Mouse (Mus musculus): ENCODE measurements around the gene Rnaset2a. TPM values are rescaled to one million over a fixed set of nuclear protein-coding genes. Genes with fewer than 3 reads are reported as not detected.
"Not testable (repeated sequence)": the region's sequence is repeated elsewhere in the genome, so short reads cannot be mapped to it uniquely, and the experiment has no call there.

Rnaset2a gene
- polyA plus RNA-seq, 1 experiment from 2014 or later: 16.4 TPM

- H3K36me3 ChIP-seq (replicated peaks; ENCODE audit: control insufficient read depth, insufficient read depth, low read depth, low read length); H3K4me2 ChIP-seq (ENCODE audit: low read depth, low read length); DNase-seq (ENCODE audit: low spot score); H3K27me3 ChIP-seq (ENCODE audit: control insufficient read depth, insufficient read depth, low read length); ATAC-seq (replicated peaks; ENCODE audit: insufficient number of reproducible peaks, low FRiP score, low TSS enrichment, low read depth); H3K9ac ChIP-seq (replicated peaks; ENCODE audit: low read length); H3K27ac ChIP-seq (replicated peaks; ENCODE audit: low read depth, low read length); H3K4me3 ChIP-seq (ENCODE audit: low read depth, low read length); H3K4me1 ChIP-seq (ENCODE audit: control insufficient read depth, insufficient read depth, low read length); H3K9me3 ChIP-seq (replicated peaks; ENCODE audit: control insufficient read depth, low read length): not testable (repeated sequence)
- WGBS: no CpG with 5 or more reads among the region's 7 CpGs
These were observed 19.4 kb downstream of the Rnaset2a start for GRCm38 (mm10) chr17:8128326-8128993.

DNA sequence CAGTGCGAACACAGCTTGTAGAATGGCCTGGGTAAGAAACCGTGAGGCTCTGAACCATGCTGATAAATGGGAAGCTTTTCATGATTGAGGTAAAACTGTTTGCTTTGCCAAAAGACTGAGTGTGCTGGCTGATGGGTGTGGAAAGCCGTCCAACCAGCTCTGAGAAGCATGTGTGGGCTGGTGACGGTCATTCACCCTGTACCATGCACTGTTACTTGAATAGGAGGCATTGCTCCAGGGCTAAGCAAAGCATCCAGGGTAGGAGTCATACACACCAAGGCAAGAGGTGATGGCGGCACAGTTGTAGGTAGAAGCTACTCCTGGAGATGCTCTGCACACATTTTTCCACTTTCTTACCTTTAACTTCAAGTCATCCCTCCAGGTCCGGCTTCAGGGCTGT lies 23.3 kb downstream of the Rnaset2a start:
- not testable (repeated sequence) for H3K4me1 ChIP-seq (ENCODE audit: control insufficient read depth, insufficient read depth, low read length); H3K27ac ChIP-seq (replicated peaks; ENCODE audit: low read depth, low read length); H3K4me2 ChIP-seq (ENCODE audit: low read depth, low read length); H3K4me3 ChIP-seq (ENCODE audit: low read depth, low read length); H3K27me3 ChIP-seq (ENCODE audit: control insufficient read depth, insufficient read depth, low read length); H3K9ac ChIP-seq (replicated peaks; ENCODE audit: low read length); ATAC-seq (replicated peaks; ENCODE audit: insufficient number of reproducible peaks, low FRiP score, low TSS enrichment, low read depth); H3K36me3 ChIP-seq (replicated peaks; ENCODE audit: control insufficient read depth, insufficient read depth, low read depth, low read length); H3K9me3 ChIP-seq (replicated peaks; ENCODE audit: control insufficient read depth, low read length); DNase-seq (ENCODE audit: low spot score)
- WGBS: 86% methylated on average over 1 of the region's 6 CpGs

- not testable (repeated sequence) for H3K4me1 ChIP-seq (ENCODE audit: control insufficient read depth, insufficient read depth, low read length); H3K27ac ChIP-seq (replicated peaks; ENCODE audit: low read depth, low read length); H3K4me3 ChIP-seq (ENCODE audit: low read depth, low read length); H3K36me3 ChIP-seq (replicated peaks; ENCODE audit: control insufficient read depth, insufficient read depth, low read depth, low read length); H3K27me3 ChIP-seq (ENCODE audit: control insufficient read depth, insufficient read depth, low read length); H3K9ac ChIP-seq (replicated peaks; ENCODE audit: low read length); H3K4me2 ChIP-seq (ENCODE audit: low read depth, low read length); DNase-seq (ENCODE audit: low spot score); H3K9me3 ChIP-seq (replicated peaks; ENCODE audit: control insufficient read depth, low read length); ATAC-seq (replicated peaks; ENCODE audit: insufficient number of reproducible peaks, low FRiP score, low TSS enrichment, low read depth)
- WGBS: no CpG with 5 or more reads among the region's 3 CpGs
These were observed 24.9 kb downstream of the Rnaset2a start for GRCm38 (mm10) chr17:8122974-8123373.

GRCm38 (mm10) chr17:8116928-8117327 lies 31.0 kb downstream of the Rnaset2a start:
- WGBS: no CpG with 5 or more reads among the region's 6 CpGs
- H3K9ac ChIP-seq (replicated peaks; ENCODE audit: low read length); H3K27me3 ChIP-seq (ENCODE audit: control insufficient read depth, insufficient read depth, low read length); H3K9me3 ChIP-seq (replicated peaks; ENCODE audit: control insufficient read depth, low read length); H3K36me3 ChIP-seq (replicated peaks; ENCODE audit: control insufficient read depth, insufficient read depth, low read depth, low read length); H3K4me3 ChIP-seq (ENCODE audit: low read depth, low read length); DNase-seq (ENCODE audit: low spot score); H3K4me1 ChIP-seq (ENCODE audit: control insufficient read depth, insufficient read depth, low read length); H3K27ac ChIP-seq (replicated peaks; ENCODE audit: low read depth, low read length); H3K4me2 ChIP-seq (ENCODE audit: low read depth, low read length); ATAC-seq (replicated peaks; ENCODE audit: insufficient number of reproducible peaks, low FRiP score, low TSS enrichment, low read depth): not testable (repeated sequence)

GRCm38 (mm10) chr17:8116378-8116777 lies 31.5 kb downstream of the Rnaset2a start:
- WGBS: 79% methylated on average over 6 of the region's 11 CpGs
- not testable (repeated sequence) for ATAC-seq (replicated peaks; ENCODE audit: insufficient number of reproducible peaks, low FRiP score, low TSS enrichment, low read depth); H3K27me3 ChIP-seq (ENCODE audit: control insufficient read depth, insufficient read depth, low read length); H3K4me1 ChIP-seq (ENCODE audit: control insufficient read depth, insufficient read depth, low read length); H3K9me3 ChIP-seq (replicated peaks; ENCODE audit: control insufficient read depth, low read length); H3K36me3 ChIP-seq (replicated peaks; ENCODE audit: control insufficient read depth, insufficient read depth, low read depth, low read length); H3K4me3 ChIP-seq (ENCODE audit: low read depth, low read length); H3K9ac ChIP-seq (replicated peaks; ENCODE audit: low read length); DNase-seq (ENCODE audit: low spot score); H3K4me2 ChIP-seq (ENCODE audit: low read depth, low read length); H3K27ac ChIP-seq (replicated peaks; ENCODE audit: low read depth, low read length)

GRCm38 (mm10) chr17:8112199-8112598 lies 35.7 kb downstream of the Rnaset2a start:
- H3K4me3 ChIP-seq (ENCODE audit: low read depth, low read length); ATAC-seq (replicated peaks; ENCODE audit: insufficient number of reproducible peaks, low FRiP score, low TSS enrichment, low read depth): not testable (repeated sequence)
- no CpG with 5 or more reads among the region's 1 CpGs for WGBS

DNA sequence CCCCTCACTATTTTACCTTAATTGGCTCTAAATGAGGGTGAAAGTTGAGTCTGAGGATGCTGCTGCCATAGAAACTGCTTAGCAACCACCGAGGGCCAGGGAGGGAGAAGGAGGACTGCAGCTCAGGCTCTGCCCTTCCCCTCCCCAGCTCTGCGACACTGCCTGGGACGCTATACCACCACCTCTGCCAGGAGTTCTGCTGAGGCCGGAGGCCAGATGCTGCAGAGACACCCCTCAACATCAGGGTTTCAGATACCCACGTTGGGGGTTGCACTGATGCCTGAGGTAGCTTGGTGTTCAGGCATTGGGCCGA lies 46.6 kb downstream of the Rnaset2a start:
- H3K4me1 ChIP-seq (ENCODE audit: control insufficient read depth, insufficient read depth, low read length); H3K9ac ChIP-seq (replicated peaks; ENCODE audit: low read length); H3K4me2 ChIP-seq (ENCODE audit: low read depth, low read length); DNase-seq (ENCODE audit: low spot score); H3K27ac ChIP-seq (replicated peaks; ENCODE audit: low read depth, low read length); H3K27me3 ChIP-seq (ENCODE audit: control insufficient read depth, insufficient read depth, low read length); H3K9me3 ChIP-seq (replicated peaks; ENCODE audit: control insufficient read depth, low read length); H3K4me3 ChIP-seq (ENCODE audit: low read depth, low read length); H3K36me3 ChIP-seq (replicated peaks; ENCODE audit: control insufficient read depth, insufficient read depth, low read depth, low read length); ATAC-seq (replicated peaks; ENCODE audit: insufficient number of reproducible peaks, low FRiP score, low TSS enrichment, low read depth): not testable (repeated sequence)
- 48% methylated on average over 3 of the region's 6 CpGs for WGBS

More at GRCm38 (mm10) chr17:8112199-8112598, 35.7 kb downstream of the Rnaset2a start:
- H3K4me2 ChIP-seq (ENCODE audit: low read depth, low read length); H3K36me3 ChIP-seq (replicated peaks; ENCODE audit: control insufficient read depth, insufficient read depth, low read depth, low read length); H3K9ac ChIP-seq (replicated peaks; ENCODE audit: low read length); H3K27ac ChIP-seq (replicated peaks; ENCODE audit: low read depth, low read length); H3K9me3 ChIP-seq (replicated peaks; ENCODE audit: control insufficient read depth, low read length); DNase-seq (ENCODE audit: low spot score); H3K4me1 ChIP-seq (ENCODE audit: control insufficient read depth, insufficient read depth, low read length); H3K27me3 ChIP-seq (ENCODE audit: control insufficient read depth, insufficient read depth, low read length): not testable (repeated sequence)

DNA sequence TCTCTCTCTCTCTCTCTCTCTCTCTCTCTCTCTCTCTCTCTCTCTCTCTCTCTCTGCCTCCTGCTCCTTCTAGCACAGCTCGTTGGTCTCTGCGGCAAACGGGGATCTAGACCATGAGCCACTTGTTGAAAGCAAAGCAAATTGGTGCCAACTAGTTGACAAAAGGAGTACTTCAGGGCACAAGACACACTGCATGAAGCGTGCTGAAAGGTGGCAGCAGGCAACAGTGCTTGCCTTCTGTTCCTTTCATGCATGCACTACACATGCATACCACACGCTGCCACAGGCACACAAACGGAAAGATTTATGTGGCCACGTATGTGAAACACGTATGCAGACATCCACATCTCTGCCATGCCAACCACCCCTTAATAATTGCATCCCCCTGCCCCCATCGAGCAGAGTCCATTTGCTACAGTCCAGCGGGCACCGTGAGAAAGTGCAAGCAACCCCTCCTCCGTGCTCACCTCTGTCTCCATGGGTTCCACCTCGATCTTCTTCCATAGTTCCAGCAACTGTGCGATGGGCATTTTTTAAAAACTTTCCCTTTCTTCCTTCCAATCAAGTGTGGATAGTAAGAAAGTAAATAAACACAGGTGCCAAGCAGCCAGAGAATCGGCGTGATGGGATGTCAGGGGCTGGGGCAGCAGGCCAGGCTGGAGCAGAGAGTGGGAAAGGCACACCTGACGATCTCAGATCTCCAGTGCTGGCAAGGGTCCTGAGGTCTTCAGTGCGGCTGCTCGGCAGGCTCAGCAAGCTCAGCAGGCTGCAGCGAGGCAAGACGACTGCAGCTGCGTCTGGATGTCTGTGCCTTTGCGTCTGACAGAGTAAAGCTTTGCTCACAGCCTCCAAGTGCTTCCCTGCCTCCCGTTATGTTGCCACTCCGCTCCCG lies 47.2 kb downstream of the Rnaset2a start:
- not testable (repeated sequence) for H3K4me3 ChIP-seq (ENCODE audit: low read depth, low read length); H3K4me1 ChIP-seq (ENCODE audit: control insufficient read depth, insufficient read depth, low read length); DNase-seq (ENCODE audit: low spot score); H3K36me3 ChIP-seq (replicated peaks; ENCODE audit: control insufficient read depth, insufficient read depth, low read depth, low read length); H3K4me2 ChIP-seq (ENCODE audit: low read depth, low read length); H3K9me3 ChIP-seq (replicated peaks; ENCODE audit: control insufficient read depth, low read length); ATAC-seq (replicated peaks; ENCODE audit: insufficient number of reproducible peaks, low FRiP score, low TSS enrichment, low read depth); H3K27me3 ChIP-seq (ENCODE audit: control insufficient read depth, insufficient read depth, low read length); H3K9ac ChIP-seq (replicated peaks; ENCODE audit: low read length); H3K27ac ChIP-seq (replicated peaks; ENCODE audit: low read depth, low read length)
- 54% methylated on average over 6 of the region's 26 CpGs for WGBS
